Mouse (Mus musculus) small intestine, adult 2 months (tissue): ENCODE measurements around the gene Gm11634.

Experiments
- CTCF ChIP-seq: fragments of 200-500 bp; IDR thresholded peaks from 2 replicates; pipeline ENCODE4 v1.5.1; 2012; ENCODE audit warnings: low read depth, mild to moderate bottlenecking, control low read depth, inconsistent platforms, low read length, moderate library complexity, mixed read lengths; ENCODE audit not compliant: insufficient replicate concordance, insufficient read length; ENCODE audit errors: extremely low read depth
- POLR2A ChIP-seq: fragments of 200-500 bp; IDR thresholded peaks from 2 replicates; pipeline ENCODE4 v1.6.1; 2012; ENCODE audit warnings: low read depth, mild to moderate bottlenecking, control low read depth, inconsistent platforms, low read length, moderate library complexity

DNA sequence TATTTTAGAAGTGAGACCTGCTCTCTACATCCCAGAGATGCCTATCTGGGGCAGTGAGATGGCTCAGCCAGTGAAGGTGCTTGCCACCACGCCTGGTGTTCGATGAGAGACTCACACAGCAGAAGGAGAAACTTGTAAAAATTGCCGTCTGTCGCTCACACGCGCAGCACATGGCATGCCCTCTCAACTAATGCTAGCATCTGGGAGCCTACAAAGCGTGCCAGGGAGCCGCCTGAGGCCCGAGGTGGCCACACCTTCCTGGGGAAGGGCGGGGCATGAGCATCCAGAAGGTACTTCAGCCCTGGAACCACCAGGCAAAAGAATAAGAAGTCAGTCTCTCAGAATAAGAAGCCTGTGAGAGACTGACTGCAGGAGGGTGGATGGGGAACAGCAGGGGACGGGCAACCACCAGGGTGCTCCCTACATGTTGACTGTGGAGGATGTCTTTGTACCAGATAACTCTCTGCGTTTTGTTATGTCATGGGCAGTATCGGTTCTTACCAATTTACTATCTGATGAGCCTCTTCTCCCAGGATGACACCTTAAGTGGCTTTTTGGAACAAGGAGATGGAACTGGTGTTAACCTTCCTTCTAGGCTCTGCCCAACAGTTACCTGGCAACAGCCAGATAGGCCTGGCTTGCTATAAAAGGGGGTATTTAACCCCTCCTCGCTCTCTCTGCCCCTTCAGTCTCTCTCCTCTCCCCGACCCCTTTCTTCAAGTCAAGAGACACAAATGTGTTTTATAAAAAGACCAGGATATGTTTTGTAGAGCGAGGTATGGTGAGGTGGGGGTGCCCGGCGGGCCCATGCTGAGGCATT lies 18.1 kb upstream of the Gm11634 start:
- TF ChIP-seq CTCF (no peak), POLR2A (no peak)
